Mouse (Mus musculus) ES-Bruce4 (cell line): ENCODE data around the gene Add3.

Source experiments
- CTCF ChIP-seq: IDR thresholded peaks from one replicate; pipeline ENCODE4 v1.8.1; 2011; ENCODE audit warnings: low read depth, low read length
- POLR2A ChIP-seq: IDR thresholded peaks from one replicate; pipeline ENCODE4 v1.8.1; 2011; ENCODE audit warnings: low read length; ENCODE audit not compliant: insufficient read depth

GRCm38 (mm10) chr19:53226651-53227050 lies 86.4 kb downstream of the Add3 start:
- no peak for TF ChIP-seq POLR2A
- TF ChIP-seq CTCF, result no peak
